Mouse (Mus musculus): ENCODE data around the gene Fkbp5. TPM values are rescaled to one million over a fixed set of nuclear protein-coding genes. Genes with fewer than 3 reads are reported as not detected.
"Not testable (repeated sequence)": the region's sequence is repeated elsewhere in the genome, so short reads cannot be mapped to it uniquely, and the experiment has no call there.

Gene Fkbp5
- polyA plus RNA-seq, 1 experiment from 2014 or later, result 37.4 TPM

DNA sequence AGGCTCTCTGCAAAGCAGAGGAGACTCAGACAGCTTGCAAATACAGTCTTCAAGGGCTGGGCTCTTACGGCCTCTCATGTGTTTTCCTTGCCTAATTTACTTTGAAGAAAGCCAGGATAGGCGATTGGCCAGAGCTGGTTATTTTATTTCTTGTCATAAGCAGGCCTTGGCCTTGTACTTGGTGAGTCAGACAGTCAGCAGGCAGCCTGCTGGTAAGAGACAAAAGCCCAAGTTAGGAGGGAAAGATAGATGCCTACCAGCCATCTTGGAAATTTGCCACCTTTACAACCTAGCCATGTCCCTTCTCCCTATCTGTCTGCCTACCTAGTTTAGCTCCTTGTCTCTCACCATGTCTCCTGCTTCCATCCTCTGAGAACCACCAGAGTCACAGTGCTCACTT is 146.0 kb downstream of the Fkbp5 start:
- 0 out of 2 replicates have a peak, but pooled peaks cover 6% of the 10 kb centered on the region for H3K4me1 ChIP-seq
- 77% methylated on average over 2 of the region's 2 CpGs for WGBS

DNA sequence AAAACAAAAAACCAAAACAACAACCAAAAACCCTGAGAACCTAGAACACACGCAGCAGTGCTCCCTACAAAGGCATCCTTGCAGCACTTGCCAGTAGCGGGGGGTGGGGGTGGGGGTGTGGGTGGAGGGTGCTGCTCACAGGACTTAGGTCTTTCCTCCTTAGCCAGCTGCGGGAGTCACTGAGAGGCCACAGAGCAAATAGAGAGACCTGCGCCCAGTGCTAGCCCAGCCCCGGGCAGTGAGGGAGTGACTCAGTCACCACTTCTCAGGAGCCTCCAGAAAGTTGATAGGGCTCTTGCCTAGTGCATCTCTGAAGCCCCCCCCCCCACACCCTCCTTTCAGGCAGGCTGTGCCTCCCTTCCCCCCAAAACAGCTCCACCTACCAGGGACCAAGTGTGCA is 148.3 kb downstream of the Fkbp5 start:
- Histone ChIP-seq H3K4me3 (replicated peaks) (no peak overlapping the region), H3K27ac (no peak overlapping the region), H3K9me3 (no peaks in the 10 kb centered on the region), H3K36me3 (replicated peaks) (no peaks in the 10 kb centered on the region), H3K27me3 (peaks cover 30% of the 10 kb centered on the region), H3K4me1 (peaks cover 10% of the 10 kb centered on the region), H3K4me2 (no peak overlapping the region), H3K9ac (no peak overlapping the region)
- ATAC-seq (ENCODE audit: low FRiP score), result no peak
- WGBS, result 73% methylated on average over 5 of the region's 5 CpGs

More for the DNA sequence above, 146.0 kb downstream of the Fkbp5 start:
- H3K27ac ChIP-seq, result no peak overlapping the region
- no peaks in the 10 kb centered on the region for H3K9me3 ChIP-seq
- peaks cover 31% of the 10 kb centered on the region for H3K27me3 ChIP-seq
- H3K36me3 ChIP-seq (replicated peaks), result no peaks in the 10 kb centered on the region
- no peak overlapping the region for H3K4me3 ChIP-seq (replicated peaks)
- H3K4me2 ChIP-seq, result no peak overlapping the region
- ATAC-seq (ENCODE audit: low FRiP score), result no peak
- H3K9ac ChIP-seq, result no peak overlapping the region

DNA sequence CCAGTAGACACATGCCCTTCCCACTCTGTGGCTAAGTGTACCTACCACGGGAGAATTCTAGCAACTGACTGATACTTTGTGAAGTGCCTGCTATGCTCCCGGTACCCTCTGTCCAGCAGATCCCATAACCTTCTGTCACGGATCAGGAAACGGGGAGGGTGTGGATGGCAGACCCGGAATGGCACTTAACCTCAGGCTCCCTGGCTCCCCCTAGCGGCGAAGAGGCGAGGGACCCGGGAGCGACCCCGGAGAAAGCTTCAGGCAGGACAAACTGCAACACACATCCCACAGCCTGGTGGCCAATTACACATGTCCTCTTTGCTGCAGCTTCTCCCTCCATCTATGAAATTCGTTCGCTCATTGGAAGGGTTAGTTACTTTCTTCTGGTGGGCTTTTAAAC is 148.9 kb downstream of the Fkbp5 start:
- Histone ChIP-seq H3K27me3 (peaks cover 31% of the 10 kb centered on the region), H3K36me3 (replicated peaks) (no peaks in the 10 kb centered on the region), H3K4me3 (replicated peaks) (no peak overlapping the region), H3K9me3 (no peaks in the 10 kb centered on the region), H3K4me2 (no peak overlapping the region), H3K4me1 (peaks cover 16% of the 10 kb centered on the region), H3K27ac (no peak overlapping the region), H3K9ac (no peak overlapping the region)
- 6% methylated on average over 13 of the region's 13 CpGs for WGBS
- no peak for ATAC-seq (ENCODE audit: low FRiP score)

DNA sequence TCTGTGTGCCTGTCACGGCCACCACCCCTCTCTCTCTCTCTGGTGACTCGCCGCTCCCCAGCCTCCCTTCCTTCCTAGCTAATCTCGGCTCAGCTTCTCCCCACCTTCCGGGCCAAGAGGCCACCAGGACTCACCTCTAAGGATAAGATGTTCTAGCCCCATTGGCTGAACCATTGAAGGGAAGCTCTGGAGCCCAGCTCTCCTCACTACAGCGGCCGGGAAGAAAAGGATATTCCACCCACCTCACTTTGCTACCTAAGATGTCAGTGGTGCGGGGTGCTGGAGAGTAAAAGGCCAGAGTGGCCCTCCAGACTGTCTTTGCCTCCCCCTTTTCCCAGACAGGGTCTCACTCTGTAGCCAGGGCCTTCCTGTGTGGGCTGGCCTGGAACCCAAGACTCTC is 152.2 kb downstream of the Fkbp5 start, which contains the start of gene Tulp1:
Tulp1 (minus strand) TSS at position 101 of the 400 bp plus-strand sequence.
- peak within 1 kb of the TSS; percentile 24 for H3K4me3 ChIP-seq (replicated peaks)
- H3K27ac ChIP-seq, result no peak within 1 kb of the TSS
- peaks cover 60% of the 10 kb centered on the region for H3K27me3 ChIP-seq
- no peaks in the 10 kb centered on the region for H3K9me3 ChIP-seq
- 20% methylated on average over 8 of the region's 8 CpGs for WGBS
- H3K36me3 ChIP-seq (replicated peaks), result no peaks in the 10 kb centered on the region
- H3K4me2 ChIP-seq, result peak within 1 kb of the TSS; percentile 46
- no peak within 1 kb of the TSS for H3K9ac ChIP-seq
- peaks cover 28% of the 10 kb centered on the region for H3K4me1 ChIP-seq
- ATAC-seq (ENCODE audit: low FRiP score), result no peak

DNA sequence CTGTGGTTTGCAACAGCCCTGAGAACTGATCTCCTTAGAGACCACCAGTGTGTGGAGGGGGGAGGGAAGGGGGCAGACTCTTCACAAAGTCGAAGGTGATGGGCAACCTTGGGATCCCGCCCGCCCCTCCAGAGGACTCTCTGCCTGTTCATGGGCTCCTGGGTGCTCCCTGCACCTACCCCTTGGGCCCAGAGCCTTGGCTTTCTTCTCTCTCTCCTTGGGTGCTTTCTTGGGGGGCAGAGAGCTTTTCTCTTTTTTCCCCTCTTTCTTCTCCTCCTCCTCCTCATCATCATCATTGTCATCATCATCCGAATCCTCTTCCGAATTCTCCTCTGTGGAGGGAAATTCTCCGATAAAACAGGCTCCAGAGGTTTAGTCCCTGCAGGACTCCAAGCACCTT is 153.8 kb downstream of the Fkbp5 start:
- 6% methylated on average over 6 of the region's 6 CpGs for WGBS
- Histone ChIP-seq H3K36me3 (replicated peaks) (no peaks in the 10 kb centered on the region), H3K4me1 (peaks cover 28% of the 10 kb centered on the region), H3K9ac (no peak overlapping the region), H3K4me3 (replicated peaks) (no peak overlapping the region), H3K27me3 (peaks cover 76% of the 10 kb centered on the region), H3K4me2 (peak overlapping the region; percentile 54; the same call in 1 of the 2 replicates), H3K27ac (no peak overlapping the region), H3K9me3 (no peaks in the 10 kb centered on the region)
- ATAC-seq (ENCODE audit: low FRiP score), result no peak

DNA sequence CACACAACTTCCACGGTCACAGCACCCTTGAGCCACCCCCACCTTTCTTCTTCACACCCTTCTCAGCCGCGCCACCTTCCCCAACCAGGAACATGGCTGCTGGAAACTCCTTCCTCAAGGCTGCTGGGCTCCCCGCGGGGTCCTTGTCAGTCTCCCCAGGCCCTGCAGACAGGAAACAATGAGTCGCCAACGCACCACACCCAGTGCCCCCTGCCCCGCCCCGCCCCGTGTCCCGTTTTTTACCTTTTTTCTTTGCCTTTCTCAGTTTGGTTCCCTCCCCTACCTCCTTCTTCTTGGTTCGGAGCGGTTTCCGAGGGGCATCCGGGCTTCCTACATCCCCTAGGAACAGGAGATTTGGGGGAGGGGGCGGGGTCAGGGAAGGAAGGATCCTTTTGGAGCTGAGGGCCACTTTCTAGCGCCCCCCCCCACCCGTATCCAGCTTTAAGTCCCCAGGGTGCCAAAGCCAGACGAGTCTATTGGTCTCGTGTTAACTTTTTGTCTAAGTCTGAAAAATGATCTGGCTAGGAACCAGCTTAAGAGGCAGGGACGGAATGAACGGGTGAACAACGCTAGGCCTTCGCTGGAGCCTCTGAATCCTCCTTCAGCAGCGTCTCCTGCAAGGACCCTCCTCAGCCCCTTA is 154.6 kb downstream of the Fkbp5 start:
- Histone ChIP-seq H3K9ac (peak overlapping the region; percentile 47), H3K27me3 (peaks cover 83% of the 10 kb centered on the region), H3K4me3 (replicated peaks) (peak overlapping the region; percentile 28), H3K4me1 (peaks cover 25% of the 10 kb centered on the region), H3K36me3 (replicated peaks) (no peaks in the 10 kb centered on the region), H3K9me3 (no peaks in the 10 kb centered on the region), H3K27ac (no peak overlapping the region), H3K4me2 (peak overlapping the region; percentile 54)
- under 1% methylated on average over 24 of the region's 25 CpGs for WGBS
- no peak for ATAC-seq (ENCODE audit: low FRiP score)

DNA sequence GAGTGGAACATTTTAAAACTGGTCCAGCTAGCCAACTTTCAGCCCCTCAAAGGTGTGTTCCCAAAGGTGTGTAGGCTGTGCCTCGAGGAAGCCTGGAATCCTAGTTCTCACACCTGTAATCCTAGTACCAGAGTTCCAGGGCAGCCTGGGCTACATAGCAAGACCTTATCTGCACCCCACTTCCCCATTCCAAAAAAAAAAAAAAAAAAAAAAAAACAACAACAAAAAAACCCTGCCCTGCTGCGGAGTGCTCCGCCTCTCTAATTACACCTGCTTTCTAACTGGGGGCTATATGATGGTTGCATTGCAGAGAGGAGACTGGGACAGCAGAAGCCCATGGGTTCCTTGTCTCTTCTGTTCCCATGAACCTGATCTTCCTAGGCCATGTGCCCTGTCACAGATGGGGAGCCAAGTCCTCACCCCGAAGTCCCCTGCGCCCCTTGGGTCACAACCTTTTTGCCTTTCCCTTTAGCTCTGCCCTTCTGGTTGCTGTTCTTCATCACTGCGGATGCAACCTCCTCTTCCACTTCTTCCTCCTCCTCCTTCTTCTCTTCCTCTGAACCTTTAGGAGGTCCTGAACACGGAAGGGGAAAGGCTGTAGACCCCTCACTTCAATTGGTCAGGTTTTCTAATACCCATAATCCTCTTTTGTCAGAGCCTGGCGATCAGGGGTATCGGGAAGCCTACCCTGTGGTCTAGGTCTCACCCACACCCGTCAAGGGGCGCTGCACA is 155.2 kb downstream of the Fkbp5 start:
- peak overlapping the region; percentile 54 for H3K4me2 ChIP-seq
- H3K27me3 ChIP-seq, result peaks cover 85% of the 10 kb centered on the region
- H3K9me3 ChIP-seq, result no peaks in the 10 kb centered on the region
- H3K9ac ChIP-seq, result peak overlapping the region; percentile 47; the same call in 1 of the 2 replicates
- 38% methylated on average over 11 of the region's 11 CpGs for WGBS
- H3K36me3 ChIP-seq (replicated peaks), result no peaks in the 10 kb centered on the region
- no peak overlapping the region for H3K27ac ChIP-seq
- H3K4me3 ChIP-seq (replicated peaks), result peak overlapping the region; percentile 28
- no peak for ATAC-seq (ENCODE audit: low FRiP score)
- peaks cover 25% of the 10 kb centered on the region for H3K4me1 ChIP-seq

DNA sequence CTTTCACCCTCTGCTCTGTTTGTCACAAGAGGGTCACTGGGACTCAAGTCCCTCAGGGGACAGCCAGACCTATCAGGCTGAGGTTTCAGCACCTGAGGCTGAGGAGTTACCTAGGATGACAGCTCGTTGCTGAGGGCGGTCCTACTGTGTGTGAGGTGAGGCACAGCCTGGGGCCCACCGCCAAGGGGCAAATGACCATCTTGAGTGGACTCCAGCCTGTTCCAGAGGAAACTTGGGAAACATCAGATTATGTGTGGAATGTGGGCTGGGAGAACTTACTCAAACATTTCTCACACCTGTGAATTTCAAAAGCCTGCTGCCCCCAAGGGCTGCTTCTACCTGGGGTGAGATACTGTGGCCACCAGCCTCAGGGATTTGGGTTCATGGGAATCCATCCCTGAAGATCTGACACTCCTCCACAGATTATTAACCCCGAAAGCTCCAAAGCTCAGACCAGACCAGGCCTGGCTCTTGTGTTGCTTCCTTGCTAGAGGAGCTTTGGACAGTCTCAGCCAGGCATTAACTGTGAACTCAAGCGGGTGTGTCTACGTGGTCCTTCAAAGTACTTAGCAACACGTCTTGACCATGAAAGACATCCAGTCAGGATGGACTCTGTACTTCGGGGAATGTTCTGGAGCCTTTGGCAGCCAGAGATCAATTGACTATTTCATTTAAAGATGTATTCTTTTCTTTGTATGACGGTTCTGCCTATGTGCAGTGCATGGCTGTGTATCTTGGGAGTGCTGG is 156.6 kb downstream of the Fkbp5 start:
- 80% methylated on average over 9 of the region's 9 CpGs for WGBS
- peaks cover 87% of the 10 kb centered on the region for H3K27me3 ChIP-seq
- no peak overlapping the region for H3K4me2 ChIP-seq
- no peak overlapping the region for H3K4me3 ChIP-seq (replicated peaks)
- H3K9me3 ChIP-seq, result no peaks in the 10 kb centered on the region
- no peaks in the 10 kb centered on the region for H3K36me3 ChIP-seq (replicated peaks)
- ATAC-seq (ENCODE audit: low FRiP score), result no peak
- no peak overlapping the region for H3K27ac ChIP-seq
- H3K9ac ChIP-seq, result no peak overlapping the region
- peaks cover 25% of the 10 kb centered on the region for H3K4me1 ChIP-seq

DNA sequence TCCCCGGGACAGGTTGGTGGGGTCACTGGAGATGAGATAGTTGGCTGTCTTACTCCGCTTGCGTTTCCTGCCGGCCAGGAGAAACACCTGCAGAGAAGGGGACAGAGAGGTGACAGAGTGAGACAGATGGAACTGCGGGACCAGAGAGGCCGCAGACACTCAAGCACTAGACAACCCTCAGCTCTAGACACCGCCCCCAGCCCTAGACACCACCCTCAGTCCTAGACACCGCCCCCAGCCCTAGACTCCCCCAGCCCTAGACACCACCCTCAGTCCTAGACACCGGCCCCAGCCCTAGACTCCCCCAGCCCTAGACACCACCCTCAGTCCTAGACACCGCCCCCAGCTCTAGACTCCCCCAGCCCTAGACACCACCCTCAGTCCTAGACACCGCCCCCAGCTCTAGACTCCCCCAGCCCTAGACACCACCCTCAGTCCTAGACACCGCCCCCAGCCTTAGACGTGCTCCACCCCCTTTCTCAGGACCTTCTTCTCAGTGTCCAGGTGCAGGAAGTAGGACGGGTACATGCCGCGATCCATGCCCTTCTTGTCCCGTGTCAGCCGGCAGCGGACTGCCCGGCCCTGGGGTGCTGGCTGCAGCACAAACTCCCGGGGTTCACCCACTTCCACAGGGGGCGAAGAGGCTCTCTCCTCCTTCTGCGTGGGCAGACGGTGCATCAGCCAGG is 158.6 kb downstream of the Fkbp5 start:
- Histone ChIP-seq H3K4me1 (peaks cover 15% of the 10 kb centered on the region), H3K27me3 (peaks cover 72% of the 10 kb centered on the region)
- 14% methylated on average over 24 of the region's 24 CpGs for WGBS
- H3K9ac ChIP-seq; H3K27ac ChIP-seq; ATAC-seq (ENCODE audit: low FRiP score); H3K36me3 ChIP-seq (replicated peaks); H3K4me2 ChIP-seq; H3K9me3 ChIP-seq; H3K4me3 ChIP-seq (replicated peaks): not testable (repeated sequence)

DNA sequence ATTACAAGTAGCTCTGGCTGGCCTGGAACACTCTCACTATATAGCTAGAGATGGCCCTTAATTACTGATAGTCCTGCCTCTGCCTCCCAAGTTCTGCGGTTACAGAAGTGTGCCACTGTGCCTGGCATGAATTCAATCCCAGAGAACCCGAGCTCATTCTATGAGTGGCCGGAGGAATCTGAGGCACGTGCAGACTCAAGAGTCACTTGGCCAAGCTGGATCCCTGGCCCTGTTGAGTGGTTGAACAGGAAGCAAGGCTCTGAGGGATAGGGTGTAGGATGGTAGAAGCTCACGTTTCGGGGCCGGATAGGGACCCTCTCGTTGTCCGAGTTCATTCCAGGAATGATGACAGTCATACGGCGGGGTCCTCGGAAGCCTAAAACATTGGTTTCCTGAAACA is 161.5 kb downstream of the Fkbp5 start:
- WGBS, result 87% methylated on average over 12 of the region's 12 CpGs
- H3K9me3 ChIP-seq, result no peaks in the 10 kb centered on the region
- no peak for ATAC-seq (ENCODE audit: low FRiP score)
- no peak overlapping the region for H3K27ac ChIP-seq
- no peak overlapping the region for H3K4me3 ChIP-seq (replicated peaks)
- H3K4me1 ChIP-seq, result peaks cover 10% of the 10 kb centered on the region
- H3K4me2 ChIP-seq, result no peak overlapping the region
- no peak overlapping the region for H3K9ac ChIP-seq
- H3K27me3 ChIP-seq, result peaks cover 72% of the 10 kb centered on the region
- H3K36me3 ChIP-seq (replicated peaks), result no peaks in the 10 kb centered on the region

DNA sequence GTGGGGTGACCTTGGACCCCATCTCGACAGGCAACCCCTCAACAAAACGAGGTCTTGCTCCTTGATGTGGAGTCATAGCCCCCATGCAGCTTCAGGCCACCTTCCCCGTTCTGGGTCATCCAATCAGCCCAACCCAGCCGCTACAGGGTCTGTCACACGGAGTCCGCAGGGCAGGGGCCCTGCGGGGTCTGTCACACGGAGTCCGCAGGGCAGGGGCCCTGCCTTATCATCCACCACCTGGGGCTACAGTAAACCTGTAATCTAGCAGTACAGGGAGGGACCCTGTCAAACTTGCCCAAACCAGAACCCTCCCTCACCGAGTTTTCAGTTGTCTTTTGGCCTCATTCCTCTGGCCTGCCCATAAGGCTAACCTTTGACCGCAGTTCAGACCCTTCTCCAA is 165.3 kb downstream of the Fkbp5 start:
- ATAC-seq (ENCODE audit: low FRiP score), result no peak
- no peak overlapping the region for H3K9ac ChIP-seq
- H3K36me3 ChIP-seq (replicated peaks), result no peaks in the 10 kb centered on the region
- H3K4me2 ChIP-seq, result peak overlapping the region; percentile 88; the same call in 1 of the 2 replicates
- peaks cover 35% of the 10 kb centered on the region for H3K4me1 ChIP-seq
- H3K9me3 ChIP-seq, result no peaks in the 10 kb centered on the region
- WGBS, result 15% methylated on average over 11 of the region's 11 CpGs
- no peak overlapping the region for H3K4me3 ChIP-seq (replicated peaks)
- H3K27ac ChIP-seq, result no peak overlapping the region
- peaks cover 48% of the 10 kb centered on the region for H3K27me3 ChIP-seq

Measured in forebrain, embryonic 12.5 days (tissue).